Mouse (Mus musculus) liver, embryonic 11.5 days (tissue): ENCODE data around the gene Mum1. TPM values are rescaled to one million over a fixed set of nuclear protein-coding genes. Genes with fewer than 3 reads are reported as not detected.

Source experiments
- ATAC-seq: fragments of 200-750 bp; cut with Nextera tagmentation; replicated peaks from 2 replicates; pipeline ENCODE4 v1.8.0; 2017; ENCODE audit warnings: moderate number of reproducible peaks, mild to moderate bottlenecking, moderate TSS enrichment, moderate library complexity; ENCODE audit not compliant: low FRiP score
- DNase-seq: peaks from one replicate; pipeline ENCODE4 v3.0.0-alpha.2; 2017; ENCODE audit warnings: low spot score
- H3K27ac ChIP-seq: fragments of 300-500 bp; sonication (generic); 2 replicates; pipeline ENCODE4 v1.5.1; 2014; ENCODE audit warnings: mild to moderate bottlenecking, low read depth, low read length, control low read depth
- H3K27me3 ChIP-seq: fragments of 300-500 bp; sonication (generic); replicated peaks from 2 replicates; pipeline ENCODE4 v1.6.1; 2014; ENCODE audit warnings: low read length, mixed read lengths; ENCODE audit not compliant: control insufficient read depth, insufficient read depth
- H3K36me3 ChIP-seq: fragments of 300-500 bp; sonication (generic); 2 replicates; pipeline ENCODE4 v1.6.1; 2014; ENCODE audit warnings: mild to moderate bottlenecking, low read length, moderate library complexity, mixed read lengths; ENCODE audit not compliant: control insufficient read depth, insufficient read depth
- H3K4me1 ChIP-seq: fragments of 300-500 bp; sonication (generic); replicated peaks from 2 replicates; pipeline ENCODE4 v1.6.1; 2014; ENCODE audit warnings: low read length, mixed read lengths; ENCODE audit not compliant: control insufficient read depth, insufficient read depth
- H3K4me2 ChIP-seq: fragments of 300-500 bp; sonication (generic); 2 replicates; pipeline ENCODE4 v1.6.1; 2014; ENCODE audit warnings: mild to moderate bottlenecking, control low read depth, moderate library complexity
- H3K4me3 ChIP-seq: fragments of 300-500 bp; sonication (generic); 2 replicates; pipeline ENCODE4 v1.5.1; 2014; ENCODE audit warnings: low read depth, low read length, control low read depth
- H3K9ac ChIP-seq: fragments of 300-500 bp; sonication (generic); 2 replicates; pipeline ENCODE4 v1.6.1; 2014; ENCODE audit warnings: low read depth, low read length, control low read depth
- H3K9me3 ChIP-seq: fragments of 300-500 bp; sonication (generic); 2 replicates; pipeline ENCODE4 v1.6.1; 2016; ENCODE audit warnings: low read length, inconsistent platforms, mixed read lengths; ENCODE audit not compliant: control insufficient read depth
- WGBS: fragments of 180-500 bp; shearing (Covaris S2); extraction: QIAGEN DNeasy Blood & Tissue Kit; methylation state at CpG from one replicate; pipeline ENCODE4 v1.1.7; 2014; 5-methylcytosine and 5-hydroxymethylcytosine counted together
- polyA plus RNA-seq: library from polyadenylated mRNA; unstranded; fragments of >200 nt; fragmentation: Nextera tagmentation; extraction: Ambion mirVana; gene quantifications from 2 replicates; pipeline ENCODE4 v1.2.1, GENCODE M21; 2014

Mum1 gene
- polyA plus RNA-seq, 1 experiment from 2014 or later, result 71.0 TPM

GRCm38 (mm10) chr10:80250573-80250972, 24.3 kb downstream of the Mum1 start:
- ATAC-seq (no peak), DNase-seq (no peak)
- Histone ChIP-seq H3K27me3 (no peaks in the 10 kb centered on the region), H3K4me3 (peak overlapping the region; percentile 80), H3K9me3 (no peaks in the 10 kb centered on the region), H3K36me3 (peaks cover 19% of the 10 kb centered on the region), H3K4me2 (peak overlapping the region; percentile 69), H3K27ac (no peak overlapping the region), H3K9ac (peak overlapping the region; percentile 83), H3K4me1 (peaks cover 14% of the 10 kb centered on the region)
- 83% methylated on average over 4 of the region's 4 CpGs for WGBS

- H3K36me3 ChIP-seq, result peaks cover 29% of the 10 kb centered on the region
- ATAC-seq, result no peak
- no peak overlapping the region for H3K4me2 ChIP-seq
- H3K27me3 ChIP-seq, result no peaks in the 10 kb centered on the region
- H3K4me1 ChIP-seq, result peaks cover 14% of the 10 kb centered on the region
- DNase-seq, result no peak
- H3K4me3 ChIP-seq, result no peak overlapping the region
- no peak overlapping the region for H3K27ac ChIP-seq
- H3K9me3 ChIP-seq, result no peaks in the 10 kb centered on the region
- no peak overlapping the region for H3K9ac ChIP-seq
These were observed 25.8 kb downstream of the Mum1 start for GRCm38 (mm10) chr10:80252011-80252410.

DNA sequence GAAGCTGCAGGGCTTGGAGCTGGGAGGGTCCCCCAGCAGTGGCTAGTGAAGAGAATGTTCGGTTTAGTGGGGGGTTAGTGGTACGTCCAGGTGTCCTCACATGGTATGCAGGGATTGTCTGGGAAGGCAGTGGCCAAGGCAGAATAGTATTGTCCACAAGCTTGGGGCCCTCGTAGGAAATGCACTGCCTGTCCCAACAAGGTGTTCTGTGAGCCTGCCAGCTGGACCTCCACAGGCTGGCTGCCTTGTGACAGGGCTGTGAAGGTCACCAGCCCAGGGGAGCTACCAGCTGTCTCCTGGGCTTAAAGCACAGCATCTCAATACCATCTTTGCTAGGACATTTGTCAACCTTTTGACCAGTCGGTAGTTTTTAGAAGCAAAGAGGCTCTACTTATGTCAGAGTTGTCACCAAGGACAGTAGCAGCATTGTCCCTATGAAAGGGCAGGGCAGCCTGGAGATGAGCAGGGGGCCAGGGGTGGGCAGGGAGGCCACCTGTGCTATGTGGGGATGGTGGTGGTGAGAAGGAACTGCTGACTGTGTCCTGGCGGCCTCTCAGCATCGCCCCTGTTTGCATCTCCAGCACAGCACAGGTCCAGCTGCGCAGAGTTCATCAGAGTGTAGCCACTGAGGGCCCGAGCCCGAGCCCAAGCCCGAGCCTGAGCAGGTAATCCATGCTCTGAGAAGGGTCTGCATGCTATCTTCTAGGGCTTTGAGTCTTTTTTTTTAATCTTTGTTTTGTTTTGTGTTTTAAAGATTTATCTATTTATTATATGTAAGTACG, 26.4 kb downstream of the Mum1 start:
- no peaks in the 10 kb centered on the region for H3K9me3 ChIP-seq
- no peaks in the 10 kb centered on the region for H3K27me3 ChIP-seq
- no peak for ATAC-seq
- H3K4me2 ChIP-seq, result no peak overlapping the region
- no peak overlapping the region for H3K9ac ChIP-seq
- 89% methylated on average over 11 of the region's 11 CpGs for WGBS
- peaks cover 14% of the 10 kb centered on the region for H3K4me1 ChIP-seq
- H3K36me3 ChIP-seq, result peaks cover 30% of the 10 kb centered on the region
- DNase-seq, result no peak
- no peak overlapping the region for H3K4me3 ChIP-seq
- no peak overlapping the region for H3K27ac ChIP-seq

- ATAC-seq (no peak), DNase-seq (no peak)
- WGBS, result 88% methylated on average over 6 of the region's 6 CpGs
- Histone ChIP-seq H3K27me3 (no peaks in the 10 kb centered on the region), H3K9me3 (no peaks in the 10 kb centered on the region), H3K36me3 (peaks cover 37% of the 10 kb centered on the region), H3K4me1 (peaks cover 16% of the 10 kb centered on the region), H3K9ac (no peak overlapping the region), H3K4me2 (no peak overlapping the region), H3K4me3 (no peak overlapping the region), H3K27ac (no peak overlapping the region)
These were observed 27.3 kb downstream of the Mum1 start for GRCm38 (mm10) chr10:80253551-80253950.

DNA sequence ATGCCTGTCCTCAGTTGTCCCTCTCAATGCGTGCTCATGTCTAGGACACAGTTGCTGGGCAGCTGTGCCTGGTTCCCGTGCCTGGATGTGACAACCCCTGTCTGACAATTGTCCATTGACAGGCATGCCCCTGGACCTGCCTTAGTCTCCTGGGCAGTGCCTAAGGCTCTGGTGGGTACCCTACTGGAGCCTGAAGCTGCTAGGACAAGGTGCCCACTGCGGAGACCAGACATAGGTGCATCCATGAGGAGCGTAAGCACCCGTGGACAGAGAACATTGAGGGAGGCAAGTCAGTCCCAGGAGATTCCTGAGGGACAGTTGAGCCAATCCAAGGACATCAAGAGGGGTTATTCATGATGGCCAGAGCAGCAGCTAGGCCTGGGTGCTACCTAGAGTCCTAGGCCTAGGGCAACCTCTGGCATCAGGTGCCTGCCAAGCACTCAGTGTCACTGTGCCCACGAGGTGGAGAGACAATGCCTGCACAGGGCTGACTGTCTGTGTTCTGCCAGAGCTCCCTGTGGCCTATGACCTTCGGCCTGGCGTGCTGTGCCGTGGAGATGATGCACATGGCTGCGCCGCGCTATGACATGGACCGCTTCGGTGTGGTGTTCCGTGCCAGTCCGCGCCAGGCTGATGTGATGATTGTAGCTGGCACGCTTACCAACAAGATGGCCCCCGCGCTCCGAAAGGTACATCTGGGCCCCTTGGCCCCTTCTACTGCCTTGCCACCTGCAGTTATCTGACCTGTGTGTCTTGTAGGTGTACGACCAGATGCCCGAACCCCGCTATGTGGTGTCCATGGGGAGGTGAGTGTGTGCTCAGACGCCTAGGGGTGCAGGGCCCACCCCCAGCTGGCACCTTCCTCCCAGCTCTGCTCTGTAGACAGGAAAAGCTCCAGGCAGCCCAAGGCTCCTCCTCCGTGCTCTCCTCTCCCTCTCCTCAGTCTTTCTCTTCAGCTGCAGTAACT, 28.4 kb downstream of the Mum1 start:
- Histone ChIP-seq H3K9ac (no peak overlapping the region), H3K4me3 (no peak overlapping the region), H3K27me3 (no peaks in the 10 kb centered on the region), H3K9me3 (no peaks in the 10 kb centered on the region), H3K27ac (no peak overlapping the region), H3K4me1 (peaks cover 20% of the 10 kb centered on the region), H3K36me3 (peaks cover 39% of the 10 kb centered on the region), H3K4me2 (no peak overlapping the region)
- no peak for ATAC-seq
- WGBS, result 91% methylated on average over 26 of the region's 26 CpGs
- no peak for DNase-seq

DNA sequence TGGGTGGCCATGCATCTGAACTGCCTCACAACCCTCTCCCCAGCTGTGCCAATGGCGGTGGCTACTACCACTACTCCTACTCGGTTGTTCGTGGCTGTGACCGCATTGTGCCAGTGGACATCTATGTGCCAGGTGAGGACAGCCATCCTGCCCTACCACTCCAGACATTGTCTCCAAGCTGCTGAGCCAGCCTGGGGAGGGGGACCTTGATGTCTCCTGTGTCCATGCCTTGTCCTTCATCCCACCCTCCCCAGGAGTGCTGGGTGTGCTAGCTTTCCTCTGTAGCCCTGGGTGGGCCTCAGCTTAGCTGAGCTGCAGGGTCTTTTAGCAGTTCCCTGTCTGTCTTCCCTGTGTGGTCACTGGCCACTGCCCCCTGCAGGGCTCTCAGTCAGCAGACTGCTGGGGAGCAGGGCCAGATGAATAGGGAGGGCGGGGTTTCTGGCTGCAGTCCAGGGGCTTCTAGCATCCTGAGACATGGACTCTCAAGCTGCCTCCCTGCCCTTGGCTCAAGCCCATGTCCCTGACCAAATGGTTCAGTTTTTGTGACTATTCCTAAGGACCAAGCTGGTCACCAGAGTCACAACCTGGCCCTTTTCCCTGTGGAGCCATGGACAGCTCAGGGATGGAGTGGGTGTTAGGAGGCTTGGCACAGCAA, 29.8 kb downstream of the Mum1 start:
- no peak overlapping the region for H3K4me3 ChIP-seq
- H3K9ac ChIP-seq, result no peak overlapping the region
- H3K4me1 ChIP-seq, result peaks cover 23% of the 10 kb centered on the region
- no peak for DNase-seq
- H3K4me2 ChIP-seq, result no peak overlapping the region
- no peak for ATAC-seq
- H3K27me3 ChIP-seq, result no peaks in the 10 kb centered on the region
- H3K36me3 ChIP-seq, result peaks cover 39% of the 10 kb centered on the region
- 87% methylated on average over 5 of the region's 5 CpGs for WGBS
- H3K9me3 ChIP-seq, result no peaks in the 10 kb centered on the region
- H3K27ac ChIP-seq, result no peak overlapping the region

GRCm38 (mm10) chr10:80257936-80258335, 31.7 kb downstream of the Mum1 start:
- no peak for DNase-seq
- no peaks in the 10 kb centered on the region for H3K9me3 ChIP-seq
- no peak overlapping the region for H3K4me3 ChIP-seq
- ATAC-seq, result no peak
- H3K27me3 ChIP-seq, result no peaks in the 10 kb centered on the region
- peaks cover 31% of the 10 kb centered on the region for H3K4me1 ChIP-seq
- no peak overlapping the region for H3K9ac ChIP-seq
- peaks cover 36% of the 10 kb centered on the region for H3K36me3 ChIP-seq
- WGBS, result 83% methylated on average over 2 of the region's 2 CpGs
- H3K27ac ChIP-seq, result no peak overlapping the region; the same call in 1 of the 2 replicates
- H3K4me2 ChIP-seq, result peak overlapping the region; percentile 13; the same call in 1 of the 2 replicates

- Histone ChIP-seq H3K9ac (no peak overlapping the region), H3K4me1 (peaks cover 33% of the 10 kb centered on the region), H3K36me3 (peaks cover 35% of the 10 kb centered on the region), H3K27ac (no peak overlapping the region), H3K9me3 (no peaks in the 10 kb centered on the region), H3K4me2 (peak overlapping the region; percentile 99), H3K27me3 (no peaks in the 10 kb centered on the region), H3K4me3 (peak overlapping the region; percentile 61; the same call in 1 of the 2 replicates)
- no peak for DNase-seq
- 88% methylated on average over 14 of the region's 14 CpGs for WGBS
- no peak for ATAC-seq
These were observed 32.7 kb downstream of the Mum1 start for GRCm38 (mm10) chr10:80258752-80259462.
